Comparison of ENCODE assay signal across 16 mouse cellular contexts in the genomic region with DNA sequence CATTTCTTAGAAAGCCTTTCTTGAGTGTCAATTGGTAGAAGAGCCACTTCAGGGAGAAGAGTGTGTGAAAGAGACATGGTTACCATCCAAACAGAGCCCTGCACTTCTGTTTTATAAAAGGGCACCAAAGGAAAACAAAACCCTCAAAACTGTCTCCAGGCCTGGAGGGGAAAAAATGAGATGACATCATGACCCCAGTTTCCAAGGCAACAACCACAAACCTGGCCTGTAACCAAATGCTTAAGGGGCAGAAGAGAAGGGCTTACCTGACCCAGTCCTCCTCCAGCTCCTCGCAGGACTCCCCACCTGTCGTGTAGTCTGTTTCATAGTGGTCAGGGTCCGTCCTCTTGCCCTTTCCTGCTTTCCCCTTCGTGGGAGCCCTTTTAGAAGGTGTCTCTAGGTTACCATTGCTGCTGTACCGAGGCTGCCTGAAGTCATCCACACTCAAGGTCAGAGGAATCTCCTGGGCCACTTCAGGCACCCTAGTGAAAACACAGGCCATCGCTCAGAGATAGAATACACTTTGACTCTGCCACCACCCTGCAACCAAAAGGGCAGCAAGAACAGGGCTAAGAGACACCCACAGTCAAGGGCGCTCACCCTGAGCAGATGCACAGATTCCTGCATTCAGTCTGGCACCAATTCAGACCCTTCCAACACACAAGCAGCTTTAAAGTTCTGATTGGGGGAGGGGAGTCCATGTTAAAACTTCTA. TPM values are rescaled to one million over a fixed set of nuclear protein-coding genes. Genes with fewer than 3 reads are reported as not detected.
DNase-seq lines count a peak whose midpoint lies in the region; ATAC-seq and TF ChIP-seq lines count a peak whose summit lies in the region.
"Had no signal": no experiment of that assay in that cellular context is flagged by ENCODE, and none has a peak within 500 bp of the region (broad histone marks: within the 10 kb centered on the region; RNA-seq: fewer than 3 reads in every experiment).

No protein-coding gene starts in this region.

- no peak overlapping the region for H3K4me2 ChIP-seq in CH12.LX (ENCODE audit: insufficient read depth, low read depth, poor library complexity, severe bottlenecking)
- H3K4me2 ChIP-seq in liver, embryonic 13.5 days, result 0 out of 2 replicates have a peak overlapping the region, but pooled peaks have one; percentile 48
- no peak overlapping the region for H3K4me2 ChIP-seq in kidney, embryonic 14.5 days (replicated peaks; ENCODE audit: low read depth, low read length)
- H3K4me2 ChIP-seq in forebrain, embryonic 15.5 days (replicated peaks), result no peak overlapping the region
- H3K4me2 ChIP-seq: hindbrain, embryonic 14.5 days; limb, embryonic 15.5 days; midbrain, embryonic 12.5 days had no signal

- in situ Hi-C loops in CH12.LX (cut with MboI; ENCODE audit: low pct_ligation_motif_present, low pct_unique_long_range_greater_than_20kb, low sequenced_read_pairs), result no loop called here

- H3K4me3 ChIP-seq in CH12.LX (replicated peaks in 1 of 3; ENCODE audit: low read depth in 2 of 3, low read length in 2 of 3, poor library complexity in 1 of 3), result no peak overlapping the region
- no peak overlapping the region for H3K4me3 ChIP-seq in liver, embryonic 13.5 days (replicated peaks)
- H3K4me3 ChIP-seq in kidney, embryonic 14.5 days (ENCODE audit: low read length), result no peak overlapping the region
- H3K4me3 ChIP-seq in forebrain, embryonic 15.5 days, result no peak overlapping the region
- H3K4me3 ChIP-seq: erythroblast, embryonic 14.5 days; limb, embryonic 15.5 days; midbrain, embryonic 12.5 days; myocyte had no signal

- WGBS in liver, embryonic 13.5 days (ENCODE audit: insufficient replicate concordance), result 64% methylated on average over 7 of the region's 7 CpGs
- 63% methylated on average over 7 of the region's 7 CpGs for WGBS in kidney, embryonic 14.5 days
- 81% methylated on average over 7 of the region's 7 CpGs for WGBS in forebrain, embryonic 15.5 days

- DNase-seq in CH12.LX (ENCODE audit: extremely low read depth), result peak; percentile 58
- DNase-seq in adrenal gland, adult 8-10 months, result peak; percentile 28
- no peak for DNase-seq in liver, embryonic 13.5 days
- DNase-seq in lung, postnatal 10 days, result peak; percentile 48
- no peak for DNase-seq in kidney, postnatal 4 days
- DNase-seq: cerebellum, adult 11 months; embryo, embryonic 11 days; gastrocnemius, postnatal 36 days; kidney, adult 18-20 months had no signal

- no peak for TF ChIP-seq EP300 in CH12.LX (IDR thresholded peaks at IDR 0.05; ENCODE audit: low read length)

- H3K36me3 ChIP-seq in CH12.LX (replicated peaks in 1 of 2; ENCODE audit: control insufficient read depth in 1 of 2, insufficient read depth in 1 of 2, low read length in 1 of 2), result no peaks in the 10 kb centered on the region
- H3K36me3 ChIP-seq in liver, embryonic 13.5 days, result no peaks in the 10 kb centered on the region
- no peaks in the 10 kb centered on the region for H3K36me3 ChIP-seq in kidney, embryonic 14.5 days (ENCODE audit: control insufficient read depth, insufficient read depth, low read length)
- H3K36me3 ChIP-seq in forebrain, embryonic 15.5 days, result no peaks in the 10 kb centered on the region
- H3K36me3 ChIP-seq: limb, embryonic 15.5 days; midbrain, embryonic 12.5 days had no signal

- no peaks in the 10 kb centered on the region for H3K9me3 ChIP-seq in CH12.LX (replicated peaks; ENCODE audit: low read length)
- no peaks in the 10 kb centered on the region for H3K9me3 ChIP-seq in liver, embryonic 13.5 days (replicated peaks)
- H3K9me3 ChIP-seq in kidney, embryonic 14.5 days (ENCODE audit: control insufficient read depth, low read length), result no peaks in the 10 kb centered on the region
- no peaks in the 10 kb centered on the region for H3K9me3 ChIP-seq in forebrain, embryonic 15.5 days
- H3K9me3 ChIP-seq: limb, embryonic 15.5 days; midbrain, embryonic 12.5 days had no signal

- dilution Hi-C loops in CH12.LX (cut with MboI; ENCODE audit: extremely low pct_ligation_motif_present, extremely low pct_unique_long_range_greater_than_20kb, low sequenced_read_pairs), result no loop called here

- H3K4me1 ChIP-seq in CH12.LX (ENCODE audit: control insufficient read depth in 1 of 2, insufficient read depth in 2 of 2), result peaks cover 5 to 10% of the 10 kb centered on the region in 2 experiments; a peak in 3 of 4 replicates
- H3K4me1 ChIP-seq in liver, embryonic 13.5 days (replicated peaks), result peaks cover 36% of the 10 kb centered on the region
- no peaks in the 10 kb centered on the region for H3K4me1 ChIP-seq in kidney, embryonic 14.5 days (ENCODE audit: control insufficient read depth, insufficient read depth, low read length)
- no peaks in the 10 kb centered on the region for H3K4me1 ChIP-seq in forebrain, embryonic 15.5 days

- peak; percentile 47 for ATAC-seq in liver, embryonic 13.5 days (ENCODE audit: low read depth)
- ATAC-seq in kidney, embryonic 14.5 days (ENCODE audit: low FRiP score, low TSS enrichment), result no peak
- ATAC-seq in forebrain, embryonic 15.5 days (replicated peaks), result no peak

- no peak overlapping the region for H3K27ac ChIP-seq in CH12.LX (ENCODE audit: insufficient read depth, low read depth)
- peak overlapping the region; percentile 76 for H3K27ac ChIP-seq in liver, embryonic 13.5 days
- no peak overlapping the region for H3K27ac ChIP-seq in kidney, embryonic 14.5 days (ENCODE audit: low read depth, low read length)
- H3K27ac ChIP-seq in forebrain, embryonic 15.5 days (replicated peaks), result no peak overlapping the region
- H3K27ac ChIP-seq: hindbrain, embryonic 14.5 days; limb, embryonic 15.5 days; midbrain, embryonic 12.5 days had no signal

- TF ChIP-seq POLR2A in CH12.LX (IDR thresholded peaks at IDR 0.05; ENCODE audit: low read depth, low read length), result no peak

- H3K79me2 ChIP-seq in CH12.LX (replicated peaks; ENCODE audit: control insufficient read depth, extremely low read depth, insufficient read depth, poor library complexity, severe bottlenecking), result no peaks in the 10 kb centered on the region

- no peak for TF ChIP-seq RAD21 in CH12.LX (IDR thresholded peaks at IDR 0.05; ENCODE audit: low read depth, low read length)

- TF ChIP-seq CTCF in CH12.LX (conservative IDR thresholded peaks at IDR 0.05 in 1 of 2, IDR thresholded peaks at IDR 0.05 in 1 of 2; ENCODE audit: low read depth in 2 of 2, low read length in 2 of 2), result no peak

- no peaks in the 10 kb centered on the region for H3K27me3 ChIP-seq in CH12.LX (replicated peaks)
- H3K27me3 ChIP-seq in liver, embryonic 13.5 days, result no peaks in the 10 kb centered on the region
- no peaks in the 10 kb centered on the region for H3K27me3 ChIP-seq in kidney, embryonic 14.5 days (ENCODE audit: control insufficient read depth, insufficient read depth, low read length)
- no peaks in the 10 kb centered on the region for H3K27me3 ChIP-seq in forebrain, embryonic 15.5 days
- H3K27me3 ChIP-seq: limb, embryonic 15.5 days; midbrain, embryonic 12.5 days had no signal

- H3K9ac ChIP-seq in CH12.LX (ENCODE audit: insufficient read depth, low read depth), result no peak overlapping the region
- 0 out of 2 replicates have a peak overlapping the region, but pooled peaks have one; percentile 0 for H3K9ac ChIP-seq in liver, embryonic 13.5 days
- H3K9ac ChIP-seq in kidney, embryonic 14.5 days (ENCODE audit: low read depth, low read length), result no peak overlapping the region
- no peak overlapping the region for H3K9ac ChIP-seq in forebrain, embryonic 15.5 days (replicated peaks)
- H3K9ac ChIP-seq: hindbrain, embryonic 14.5 days; limb, embryonic 15.5 days; midbrain, embryonic 12.5 days had no signal

TF ChIP-seq in CH12.LX, 34 proteins besides CTCF, POLR2A, EP300 and RAD21:
- TF ChIP-seq ZNF384 (IDR thresholded peaks at IDR 0.05; ENCODE audit: low read depth, low read length) (no peak), MXI1 (IDR thresholded peaks at IDR 0.05; ENCODE audit: low read depth, low read length) (peak; percentile 36; the same call in 1 of the 2 replicates)

RNA-seq across cellular contexts. Expression of a gene that starts 18.9 kb away (rescaled TPM):
- total RNA-seq in CH12.LX (2012; rRNA removed), result 34.0 and 43.7 TPM in 2 replicates
- 87.8 and 89.2 TPM in 2 replicates for total RNA-seq in CH12.LX (2014; rRNA removed)
- polyA plus RNA-seq in CH12.LX (2012; ENCODE audit: insufficient read length, low read depth), result 90.1 and 106 TPM in 2 replicates
- total RNA-seq in adrenal gland, adult 8-10 months (2022), result 10 to 100 TPM; 31.7 to 42.7 (median 35.5) TPM
- polyA plus RNA-seq in liver, embryonic 13.5 days (2015; fragmentation: Nextera tagmentation; extraction: Ambion mirVana), result 42.5 and 47.7 TPM in 2 replicates
- 86.3 and 94.4 TPM in 2 replicates for polyA plus RNA-seq in kidney, embryonic 14.5 days (2014; fragmentation: Nextera tagmentation; extraction: Ambion mirVana)
- polyA plus RNA-seq in forebrain, embryonic 15.5 days (2015; fragmentation: Nextera tagmentation; extraction: Ambion mirVana), result 69.6 and 70.8 TPM in 2 replicates

RNA-seq across cellular contexts. Expression of a gene that starts 41.2 kb away (rescaled TPM):
- total RNA-seq in CH12.LX (2012; rRNA removed), result 2.0 and 2.2 TPM in 2 replicates
- total RNA-seq in CH12.LX (2014; rRNA removed), result 0.39 and 0.70 TPM in 2 replicates
- polyA plus RNA-seq in CH12.LX (2012; ENCODE audit: insufficient read length, low read depth), result 0.23 and 0.50 TPM in 2 replicates
- 10 to 100 TPM in 2 of 4 experiments, 1 to 10 TPM in 2; 6.6 to 28.6 (median 16.7) TPM for total RNA-seq in adrenal gland, adult 8-10 months (2022)
- polyA plus RNA-seq in liver, embryonic 13.5 days (2015; fragmentation: Nextera tagmentation; extraction: Ambion mirVana), result 5.3 and 6.4 TPM in 2 replicates
- 15.8 and 32.7 TPM in 2 replicates for polyA plus RNA-seq in kidney, embryonic 14.5 days (2014; fragmentation: Nextera tagmentation; extraction: Ambion mirVana)
- polyA plus RNA-seq in forebrain, embryonic 15.5 days (2015; fragmentation: Nextera tagmentation; extraction: Ambion mirVana), result 6.0 and 7.7 TPM in 2 replicates
- polyA plus RNA-seq: erythroblast, embryonic 14.5 days had no signal

RNA-seq across cellular contexts. Expression of a gene that starts 58.6 kb away (rescaled TPM):
- total RNA-seq in CH12.LX (2012; rRNA removed), result 1.5 and 1.8 TPM in 2 replicates
- total RNA-seq in CH12.LX (2014; rRNA removed), result 1.1 and 1.4 TPM in 2 replicates
- 1.1 and 1.5 TPM in 2 replicates for polyA plus RNA-seq in CH12.LX (2012; ENCODE audit: insufficient read length, low read depth)
- under 1 TPM in 3 of 4 experiments, not detected in 1; 0.06 to 0.08 (median 0.07) TPM for total RNA-seq in adrenal gland, adult 8-10 months (2022)
- not detected in 2 replicates for polyA plus RNA-seq in liver, embryonic 13.5 days (2015; fragmentation: Nextera tagmentation; extraction: Ambion mirVana)
- polyA plus RNA-seq in kidney, embryonic 14.5 days (2014; fragmentation: Nextera tagmentation; extraction: Ambion mirVana), result 0.04 TPM in 1 of 2 replicates, not detected in the other
- not detected in 2 replicates for polyA plus RNA-seq in forebrain, embryonic 15.5 days (2015; fragmentation: Nextera tagmentation; extraction: Ambion mirVana)
- total RNA-seq: gastrocnemius, postnatal 36 days had no signal
- polyA plus RNA-seq: erythroblast, embryonic 14.5 days; limb, embryonic 15.5 days; midbrain, embryonic 12.5 days had no signal

Comparison
In these comparisons a context has a peak if more than half of its experiments do, and no peak if none do; other contexts are left out.
1. DNase-seq: peak in CH12.LX (single experiment), adrenal gland, adult 8-10 months (single experiment) and lung, postnatal 10 days (single experiment); none in liver, embryonic 13.5 days (single experiment) and kidney, postnatal 4 days (0 of 2).